Mouse (Mus musculus): Measurements from ENCODE around the gene Vmn2r70.

Gene Vmn2r70

GRCm38 (mm10) chr7:85569092-85569491, at the start of gene Vmn2r70:
Gene Vmn2r70, minus strand, starts transcription at chr7:85569192.
- no peak for DNase-seq (ENCODE audit: low read depth, low spot score)

GRCm38 (mm10) chr7:85562787-85563186, 6.2 kb downstream of the Vmn2r70 start, which contains the start of gene Vmn2r71:
Gene Vmn2r71, plus strand, starts transcription at chr7:85563087.
- no peak for DNase-seq (ENCODE audit: low read depth, low spot score)

- DNase-seq (ENCODE audit: low read depth, low spot score): no peak
These were observed 25.9 kb downstream of the Vmn2r70 start for GRCm38 (mm10) chr7:85543118-85543517.

GRCm38 (mm10) chr7:85542108-85542507, 26.9 kb downstream of the Vmn2r70 start:
- no peak for DNase-seq (ENCODE audit: low read depth, low spot score)
